Mouse (Mus musculus) CH12.LX (cell line): ENCODE measurements around the gene Gjd2.

Source experiments
- BHLHE40 ChIP-seq: IDR thresholded peaks from 2 replicates; pipeline ENCODE4 v1.6.1; 2011; ENCODE audit warnings: mild to moderate bottlenecking, low read depth, low read length, improper control_type of control experiment
- CHD1 ChIP-seq: IDR thresholded peaks from 2 replicates; pipeline ENCODE4 v1.6.1; 2012; ENCODE audit warnings: low read depth, low read length, improper control_type of control experiment, inconsistent platforms
- CTCF ChIP-seq, 2 experiments: IDR thresholded peaks in 1 of 2; conservative IDR thresholded peaks in 1 of 2; 2 replicates each; pipeline ENCODE4 v1.5.1; 2011 to 2012; ENCODE audit warnings: low read depth in 2 of 2, low read length in 2 of 2, improper control_type of control experiment in 1 of 2, inconsistent platforms in 1 of 2, mild to moderate bottlenecking in 1 of 2, moderate library complexity in 1 of 2
- E2F4 ChIP-seq: IDR thresholded peaks from 2 replicates; pipeline ENCODE4 v1.6.1; 2011; ENCODE audit warnings: low read depth, low read length, improper control_type of control experiment; ENCODE audit not compliant: insufficient replicate concordance
- EP300 ChIP-seq: IDR thresholded peaks from 2 replicates; pipeline ENCODE4 v1.6.1; 2011; ENCODE audit warnings: low read length, improper control_type of control experiment
- MAFK ChIP-seq: IDR thresholded peaks from 2 replicates; pipeline ENCODE4 v1.6.1; 2011; ENCODE audit warnings: low read length, improper control_type of control experiment; ENCODE audit not compliant: insufficient replicate concordance
- POLR2A ChIP-seq: IDR thresholded peaks from 2 replicates; pipeline ENCODE4 v1.6.1; 2011; ENCODE audit warnings: low read depth, mild to moderate bottlenecking, improper control_type of control experiment, low read length
- SMC3 ChIP-seq: IDR thresholded peaks from 2 replicates; pipeline ENCODE4 v1.6.1; 2011; ENCODE audit warnings: low read depth, low read length, improper control_type of control experiment
- TCF12 ChIP-seq: IDR thresholded peaks from 2 replicates; pipeline ENCODE4 v1.6.1; 2014; ENCODE audit warnings: low read depth, mild to moderate bottlenecking, inconsistent platforms, low read length, improper control_type of control experiment
- USF1 ChIP-seq: IDR thresholded peaks from 2 replicates; pipeline ENCODE4 v1.6.1; 2014; ENCODE audit warnings: low read depth, mild to moderate bottlenecking, inconsistent platforms, low read length, improper control_type of control experiment
- USF2 ChIP-seq: conservative IDR thresholded peaks from 2 replicates; pipeline ENCODE4 v1.6.1; 2011; ENCODE audit warnings: low read depth, low read length, improper control_type of control experiment
- ZKSCAN1 ChIP-seq: IDR thresholded peaks from 2 replicates; pipeline ENCODE4 v1.6.1; 2012; ENCODE audit warnings: low read depth, inconsistent platforms, low read length, improper control_type of control experiment, borderline replicate concordance

- TF ChIP-seq USF1 (no peak), CTCF (conservative IDR thresholded peaks at IDR 0.05 in 1 of 2, IDR thresholded peaks at IDR 0.05 in 1 of 2; ENCODE audit: low read depth in 2 of 2, low read length in 2 of 2) (no peak), ZKSCAN1 (no peak), POLR2A (no peak), E2F4 (no peak), USF2 (no peak), MAFK (no peak), SMC3 (no peak), CHD1 (no peak), TCF12 (no peak), EP300 (no peak), BHLHE40 (no peak)
Observed at GRCm38 (mm10) chr2:114054129-114054528, 40.7 kb upstream of the Gjd2 start.
